Mouse (Mus musculus) heart, adult 2 months (tissue): ENCODE measurements around the gene Ell2.

Experiments
- CTCF ChIP-seq: fragments of 200-600 bp; IDR thresholded peaks from 2 replicates; pipeline ENCODE4 v1.8.1; 2022; ENCODE audit warnings: antibody characterized with exemption, mild to moderate bottlenecking, moderate library complexity
- POLR2A ChIP-seq: fragments of 200-500 bp; IDR thresholded peaks from 2 replicates; pipeline ENCODE4 v1.6.1; 2011; ENCODE audit warnings: mild to moderate bottlenecking, low read depth, low read length, control low read depth; ENCODE audit not compliant: insufficient read depth

DNA sequence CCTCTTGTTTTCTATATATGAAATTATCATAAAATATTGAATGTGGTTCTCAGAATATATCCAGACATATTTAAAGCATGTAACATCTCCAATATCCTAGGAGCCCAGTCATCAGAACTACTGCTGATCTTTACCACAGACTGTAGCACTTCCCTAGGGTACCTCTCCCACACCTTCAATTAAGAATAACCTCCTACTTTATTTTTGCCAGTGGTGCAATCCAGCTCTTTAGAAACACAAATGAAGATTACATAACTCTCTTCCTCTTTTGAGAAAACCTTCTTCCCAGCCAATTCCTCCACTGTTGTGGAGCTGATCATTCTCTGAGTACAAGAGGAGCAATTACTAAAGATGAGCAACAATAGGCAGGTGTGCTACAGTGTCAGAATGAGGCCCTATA is 113.3 kb downstream of the Ell2 start:
- no peak for TF ChIP-seq CTCF
- TF ChIP-seq POLR2A: no peak
